Mouse (Mus musculus) CD4-positive, CD25-positive, alpha-beta regulatory T cell, adult 9 weeks (primary cell): ENCODE results near the gene Fbxw2. TPM values are rescaled to one million over a fixed set of nuclear protein-coding genes. Genes with fewer than 3 reads are reported as not detected.

Experiments used
- polyA plus RNA-seq: library from polyadenylated mRNA; unstranded; fragments of 100-300 nt; shearing (Covaris generic); gene quantifications from one replicate; pipeline ENCODE4 v1.2.1, GENCODE M21; 2017

Gene Fbxw2
- 65.6 TPM for polyA plus RNA-seq

GRCm38 (mm10) chr2:34825827-34826459 is at the start of gene Fbxw2:
Gene Fbxw2, minus strand, starts transcription at chr2:34826311.

DNA sequence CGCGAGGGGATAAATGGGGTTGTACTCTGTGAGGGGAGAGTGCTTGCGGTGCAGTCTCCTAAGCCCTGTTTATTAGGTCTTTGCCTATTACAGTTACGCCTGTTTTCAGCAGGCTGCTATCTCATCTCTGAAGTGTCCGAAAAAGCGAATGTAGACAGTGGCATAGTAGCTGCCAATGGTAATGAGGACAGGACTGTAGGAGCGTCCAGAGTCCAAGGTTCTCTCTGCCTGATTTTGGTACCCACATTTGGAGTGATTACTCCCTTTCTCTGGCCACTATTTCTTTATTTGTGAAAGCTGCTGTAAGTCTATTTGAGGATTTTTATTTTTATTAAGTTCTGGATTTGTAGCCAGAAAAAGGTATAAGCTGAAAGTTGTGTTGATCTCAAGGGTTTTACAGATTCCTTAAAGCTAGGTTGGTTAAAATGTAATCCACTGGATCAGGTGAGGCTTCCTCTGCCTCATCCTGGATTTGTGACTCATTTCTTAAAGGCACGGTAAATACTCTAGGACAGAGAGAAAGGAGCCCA is 48.8 kb upstream of the Fbxw2 start, which contains the start of gene Psmd5:
TSS of gene Psmd5 (minus strand) at position 153 of the 530 bp plus-strand sequence.

DNA sequence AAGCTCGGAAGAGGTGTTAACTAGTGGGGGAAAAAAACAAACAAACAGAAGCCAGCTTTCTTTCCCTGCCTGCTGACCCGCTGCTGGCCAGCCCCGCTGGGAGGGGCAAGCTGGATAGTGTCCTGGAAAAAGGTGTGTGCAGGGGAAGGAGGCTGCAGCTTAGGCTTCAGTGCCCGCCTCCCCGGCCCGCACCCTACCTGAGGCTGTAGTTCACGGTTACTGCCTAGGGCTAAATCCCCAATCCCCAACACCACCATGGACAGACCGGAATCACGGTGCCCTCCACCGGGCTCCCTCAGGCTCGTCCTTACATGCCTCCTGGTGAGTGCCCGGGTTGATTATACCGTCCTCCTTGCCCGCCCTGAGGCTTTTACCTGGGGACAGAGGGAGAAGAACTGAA is 48.2 kb upstream of the Fbxw2 start, which contains the start of gene Cutal:
TSS of gene Cutal (plus strand) at position 126 of the 400 bp plus-strand sequence.

DNA sequence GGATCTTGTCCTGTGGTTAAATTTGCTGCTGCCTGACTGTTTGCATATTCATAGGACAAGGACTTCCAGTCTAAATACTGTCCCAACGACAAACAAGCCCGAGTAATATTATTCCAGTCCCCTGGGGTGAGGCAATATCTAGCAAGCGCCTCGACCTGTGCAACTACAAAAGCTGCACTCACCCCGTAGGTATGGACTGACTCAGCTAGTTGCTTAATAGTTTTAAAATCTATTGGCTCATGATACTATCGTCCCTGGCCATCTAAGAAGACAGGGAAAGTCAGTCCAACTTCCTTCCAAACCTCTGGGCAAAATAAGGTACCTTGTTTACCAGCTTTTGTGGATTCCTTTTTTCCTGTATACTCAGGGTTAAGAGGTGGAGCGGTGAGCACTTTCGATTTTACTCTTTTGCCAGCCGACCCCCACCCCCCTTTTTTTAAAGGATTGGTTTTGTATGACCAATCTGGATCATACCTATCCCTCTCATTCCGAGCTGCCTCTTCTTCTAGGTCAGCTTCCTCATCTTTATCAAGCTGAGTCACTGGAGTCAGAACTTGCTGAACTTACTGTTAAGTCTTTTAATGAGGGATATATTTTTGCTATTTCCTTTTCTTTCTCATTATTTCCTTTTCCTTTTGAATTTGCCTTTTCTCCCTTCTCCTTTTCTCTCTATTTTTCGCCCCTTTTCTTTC is 6.8 kb upstream of the Fbxw2 start, which contains the start of gene Gm34653:
TSS of gene Gm34653 (plus strand) at position 242 of the 692 bp plus-strand sequence.

DNA sequence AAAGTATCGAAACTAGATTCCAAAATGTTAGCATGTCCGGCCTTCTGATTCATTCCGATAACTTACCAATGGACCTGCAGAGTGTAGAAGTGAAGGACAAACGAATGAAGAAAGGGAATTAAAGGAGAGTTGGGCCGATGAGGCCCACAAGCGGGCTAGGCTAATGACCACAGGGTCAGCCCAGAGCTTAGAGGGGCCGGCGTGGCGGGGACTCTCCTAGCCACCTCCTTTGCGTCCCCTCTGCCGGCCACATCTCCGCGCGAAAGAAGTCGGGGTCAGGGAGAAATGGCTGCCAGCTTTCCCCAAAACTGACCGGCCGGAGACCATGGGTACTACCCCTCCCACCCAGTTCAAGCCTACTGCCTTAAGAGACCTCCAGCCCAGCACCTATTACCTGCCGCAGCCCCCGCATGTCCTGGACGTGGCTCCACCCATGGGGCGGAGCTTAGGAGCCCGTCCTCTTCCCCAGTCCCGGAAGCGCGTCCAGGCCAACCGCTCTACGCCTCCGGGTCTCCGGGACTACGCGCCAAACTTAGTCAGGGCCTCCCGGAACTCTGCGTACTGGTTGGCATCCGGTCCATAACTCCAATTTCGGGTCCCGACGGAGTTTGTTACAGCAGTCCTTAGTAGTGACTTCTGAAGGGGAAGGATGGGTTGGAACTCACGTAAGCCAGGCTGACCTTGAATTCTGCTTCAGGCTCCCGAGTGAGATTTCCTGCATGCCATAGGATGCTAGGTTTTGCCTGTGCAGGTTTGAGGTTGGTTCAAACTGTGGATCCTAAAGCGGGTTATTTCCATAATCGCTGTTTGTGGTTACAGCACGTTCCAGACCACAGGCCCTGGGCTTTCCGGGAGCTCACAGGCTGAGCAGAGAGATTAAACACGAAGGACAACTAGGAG is 26.5 kb downstream of the Fbxw2 start, which contains the start of gene Rabepk:
TSS of gene Rabepk (minus strand) at position 556 of the 900 bp plus-strand sequence.

GRCm38 (mm10) chr2:34771368-34772226 is 54.5 kb downstream of the Fbxw2 start, which contains the start of gene Hspa5:
Gene Hspa5, plus strand, starts transcription at chr2:34771970.

DNA sequence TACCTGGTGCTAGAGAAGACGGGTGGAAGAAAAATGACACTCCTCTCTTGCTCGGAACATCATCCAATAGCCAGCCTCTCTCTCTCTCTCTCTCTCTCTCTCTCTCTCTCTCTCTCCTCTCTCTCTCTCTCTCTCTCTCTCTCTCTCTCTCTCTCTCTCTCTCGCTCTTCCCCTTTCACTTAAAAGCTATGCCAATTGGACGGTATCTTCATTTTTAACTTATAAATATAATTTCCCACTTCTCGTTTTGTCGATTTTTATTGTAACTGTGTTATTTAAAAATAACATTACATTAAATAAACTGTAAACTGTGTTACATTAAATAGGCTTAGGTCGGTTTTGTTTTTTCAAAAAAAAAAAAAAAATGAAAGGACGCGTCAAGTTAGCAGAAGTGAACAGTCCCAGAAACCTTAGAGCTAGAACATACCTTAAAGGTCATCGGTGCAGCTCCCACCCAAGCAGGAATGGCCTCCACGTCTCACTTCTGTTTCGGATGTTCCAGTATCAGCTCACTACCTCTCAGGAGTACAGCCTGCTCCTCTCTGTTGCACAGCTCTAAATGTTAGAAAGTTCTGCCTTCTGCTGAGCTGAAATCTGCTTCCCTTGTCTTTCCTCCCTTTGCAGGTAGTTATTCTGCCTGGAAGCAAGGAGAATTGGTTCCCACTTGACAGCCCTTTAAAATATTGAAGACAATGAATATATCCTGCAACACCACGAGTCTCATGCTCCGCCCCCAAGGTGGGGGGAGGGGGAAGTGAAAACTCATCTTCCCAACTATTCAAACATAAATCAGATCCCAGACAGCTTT is 71.4 kb downstream of the Fbxw2 start, which contains the start of gene Gapvd1:
TSS of gene Gapvd1 (minus strand) at position 682 of the 808 bp plus-strand sequence.

Other genes with a start within 250 kb of the Fbxw2 start
- 93.4 TPM for gene Gapvd1, start 71.1 kb downstream of the Fbxw2 start, polyA plus RNA-seq
- gene Hspa5, start 54.3 kb downstream of the Fbxw2 start, polyA plus RNA-seq = 557 TPM
- gene Rabepk, start 26.4 kb downstream of the Fbxw2 start, polyA plus RNA-seq = 49.0 TPM
- not detected for gene Gm34653, start 6.7 kb upstream of the Fbxw2 start, polyA plus RNA-seq
- gene Cutal, start 48.1 kb upstream of the Fbxw2 start, polyA plus RNA-seq = not detected
- 52.0 TPM for gene Psmd5, start 48.7 kb upstream of the Fbxw2 start, polyA plus RNA-seq
- 1.1 TPM for gene Phf19, start 87.7 kb upstream of the Fbxw2 start, polyA plus RNA-seq
- 450 TPM for gene Traf1, start 135.5 kb upstream of the Fbxw2 start, polyA plus RNA-seq
- 0.77 TPM for gene Hc, start 235.1 kb upstream of the Fbxw2 start, polyA plus RNA-seq